Mouse (Mus musculus) brain, embryonic 14.5 days (tissue): ENCODE measurements at regions not wholly inside any gene's neighbourhood (a gene's known extent, or its start where the extent isn't known, plus 50 kb on each side); places are given as distances from the start of the nearest gene placed in this dataset.

ENCODE experiments used
- CTCF ChIP-seq: fragments of 200-500 bp; IDR thresholded peaks from 2 replicates; pipeline ENCODE4 v1.5.1; 2012; ENCODE audit warnings: inconsistent platforms, mild to moderate bottlenecking, moderate library complexity, borderline replicate concordance; ENCODE audit not compliant: insufficient read depth, insufficient read length; ENCODE audit errors: extremely low read depth
- POLR2A ChIP-seq: fragments of 200-500 bp; IDR thresholded peaks from 2 replicates; pipeline ENCODE4 v1.6.1; 2012; ENCODE audit warnings: mild to moderate bottlenecking, inconsistent platforms, borderline replicate concordance; ENCODE audit not compliant: poor library complexity, insufficient read depth, insufficient read length, severe bottlenecking; ENCODE audit errors: extremely low read depth

DNA sequence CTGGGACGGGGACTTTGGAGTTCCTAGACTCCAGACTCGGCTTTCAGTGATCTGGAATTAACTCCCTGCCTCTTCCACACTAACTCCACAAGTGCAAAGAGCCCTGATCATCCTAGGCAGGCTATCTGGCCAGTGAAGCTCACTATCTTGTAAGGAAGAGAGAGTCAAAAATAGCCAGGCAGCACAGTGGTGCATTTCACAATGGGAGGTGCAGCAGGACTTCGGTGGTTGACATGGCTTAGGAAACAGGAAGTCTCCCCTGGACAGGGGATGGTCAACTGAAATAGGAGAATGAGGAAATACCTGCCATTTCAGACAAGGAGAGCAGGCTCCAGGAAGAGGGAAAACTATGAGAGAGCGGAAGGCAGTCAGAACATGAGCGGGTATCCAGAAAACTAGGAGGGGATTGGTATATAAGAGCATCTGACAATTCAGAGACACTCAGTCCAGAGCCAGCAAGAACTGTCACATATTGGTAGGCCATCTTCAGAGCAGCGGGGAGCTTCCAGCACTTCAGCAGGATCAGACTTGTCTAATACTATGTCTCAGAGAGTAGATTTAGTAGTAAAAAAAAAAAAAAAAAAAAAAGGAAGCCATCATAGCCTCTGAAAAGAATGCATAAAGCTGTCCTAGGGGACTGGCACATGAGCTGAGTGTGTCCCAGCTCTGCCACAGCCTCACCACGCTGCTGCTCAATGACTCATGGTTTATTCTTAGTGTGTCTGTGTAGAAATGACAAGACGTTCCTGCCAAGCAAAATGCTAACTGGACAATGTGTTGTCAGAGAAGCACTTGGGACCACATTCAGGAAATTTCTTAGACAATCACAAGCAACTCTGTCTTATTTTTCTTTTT lies 184.5 kb upstream of the Cpeb2 start:
- TF ChIP-seq POLR2A (no peak), CTCF (no peak)
